Mouse (Mus musculus) forebrain, embryonic 16.5 days (tissue): ENCODE results near the gene Pls3. TPM values are rescaled to one million over a fixed set of nuclear protein-coding genes. Genes with fewer than 3 reads are reported as not detected.
"Not testable (repeated sequence)": the region's sequence is repeated elsewhere in the genome, so short reads cannot be mapped to it uniquely, and the experiment has no call there.

Experiments used
- ATAC-seq: fragments of 200-750 bp; cut with Nextera tagmentation; 2 replicates; pipeline ENCODE4 v1.8.0; 2017; ENCODE audit warnings: mild to moderate bottlenecking, moderate library complexity
- H3K27ac ChIP-seq: fragments of 300-500 bp; sonication (generic); 2 replicates; pipeline ENCODE4 v1.5.1; 2014; ENCODE audit warnings: low read length, control low read depth
- H3K27me3 ChIP-seq: fragments of 300-500 bp; sonication (generic); replicated peaks from 2 replicates; pipeline ENCODE4 v1.6.1; 2014; ENCODE audit warnings: low read length; ENCODE audit not compliant: control insufficient read depth, insufficient read depth
- H3K36me3 ChIP-seq: fragments of 300-500 bp; sonication (generic); 2 replicates; pipeline ENCODE4 v1.6.1; 2014; ENCODE audit not compliant: control insufficient read depth, insufficient read depth
- H3K4me1 ChIP-seq: fragments of 300-500 bp; sonication (generic); replicated peaks from 2 replicates; pipeline ENCODE4 v1.6.1; 2014; ENCODE audit warnings: low read length; ENCODE audit not compliant: control insufficient read depth, insufficient read depth
- H3K4me2 ChIP-seq: fragments of 300-500 bp; sonication (generic); 2 replicates; pipeline ENCODE4 v1.6.1; 2014; ENCODE audit warnings: mild to moderate bottlenecking, low read length, control low read depth
- H3K4me3 ChIP-seq: fragments of 300-500 bp; sonication (generic); replicated peaks from 2 replicates; pipeline ENCODE4 v1.5.1; 2014; ENCODE audit warnings: mild to moderate bottlenecking, low read length, control low read depth
- H3K9ac ChIP-seq: fragments of 300-500 bp; sonication (generic); replicated peaks from 2 replicates; pipeline ENCODE4 v1.6.1; 2014; ENCODE audit warnings: low read depth, low read length, control low read depth
- H3K9me3 ChIP-seq: fragments of 300-500 bp; sonication (generic); 2 replicates; pipeline ENCODE4 v1.6.1; 2016; ENCODE audit warnings: low read length; ENCODE audit not compliant: control insufficient read depth
- WGBS: fragments of 180-500 bp; shearing (Covaris S2); extraction: QIAGEN DNeasy Blood & Tissue Kit; methylation state at CpG from one replicate; pipeline ENCODE4 v1.1.7; 2014; 5-methylcytosine and 5-hydroxymethylcytosine counted together
- polyA plus RNA-seq: library from polyadenylated mRNA; unstranded; fragments of >200 nt; fragmentation: Nextera tagmentation; extraction: Ambion mirVana; gene quantifications from 2 replicates; pipeline ENCODE4 v1.2.1, GENCODE M21; 2015

Pls3 gene
- polyA plus RNA-seq, 1 experiment from 2014 or later: 38.1 TPM

GRCm38 (mm10) chrX:75814958-75815357, 60.0 kb downstream of the Pls3 start:
- WGBS: 85% methylated on average over 2 of the region's 2 CpGs
- Histone ChIP-seq H3K27me3 (no peaks in the 10 kb centered on the region), H3K9ac (no peak overlapping the region), H3K27ac (no peak overlapping the region), H3K4me1 (no peaks in the 10 kb centered on the region), H3K9me3 (no peaks in the 10 kb centered on the region), H3K36me3 (no peaks in the 10 kb centered on the region), H3K4me2 (no peak overlapping the region), H3K4me3 (no peak overlapping the region)
- no peak for ATAC-seq

GRCm38 (mm10) chrX:75814123-75814522, 60.9 kb downstream of the Pls3 start:
- H3K27me3 ChIP-seq: no peaks in the 10 kb centered on the region
- H3K4me2 ChIP-seq: no peak overlapping the region
- WGBS: 73% methylated on average over 4 of the region's 4 CpGs
- H3K9ac ChIP-seq: no peak overlapping the region
- no peaks in the 10 kb centered on the region for H3K36me3 ChIP-seq
- H3K4me3 ChIP-seq: no peak overlapping the region
- no peak overlapping the region for H3K27ac ChIP-seq
- no peaks in the 10 kb centered on the region for H3K9me3 ChIP-seq
- H3K4me1 ChIP-seq: no peaks in the 10 kb centered on the region
- peak; percentile 54; the same call in 1 of the 2 replicates for ATAC-seq

GRCm38 (mm10) chrX:75796583-75796982, 78.4 kb downstream of the Pls3 start:
- Histone ChIP-seq H3K9me3 (no peaks in the 10 kb centered on the region), H3K36me3 (no peaks in the 10 kb centered on the region), H3K27me3 (no peaks in the 10 kb centered on the region), H3K9ac (no peak overlapping the region), H3K4me3 (no peak overlapping the region), H3K4me1 (no peaks in the 10 kb centered on the region), H3K4me2 (no peak overlapping the region), H3K27ac (no peak overlapping the region)
- ATAC-seq: no peak
- 30% methylated on average over 4 of the region's 4 CpGs for WGBS

GRCm38 (mm10) chrX:75779796-75780195, 95.2 kb downstream of the Pls3 start:
- no peak for ATAC-seq

GRCm38 (mm10) chrX:75777461-75777860, 97.5 kb downstream of the Pls3 start:
- Histone ChIP-seq H3K27me3 (no peaks in the 10 kb centered on the region), H3K9ac (no peak overlapping the region), H3K4me2 (no peak overlapping the region), H3K4me1 (no peaks in the 10 kb centered on the region), H3K9me3 (no peaks in the 10 kb centered on the region), H3K27ac (no peak overlapping the region), H3K4me3 (no peak overlapping the region), H3K36me3 (no peaks in the 10 kb centered on the region)
- WGBS: 80% methylated on average over 2 of the region's 2 CpGs
- ATAC-seq: no peak

More at GRCm38 (mm10) chrX:75779796-75780195, 95.2 kb downstream of the Pls3 start:
- Histone ChIP-seq H3K27ac (no peak overlapping the region), H3K4me2 (no peak overlapping the region), H3K4me3 (no peak overlapping the region), H3K27me3 (no peaks in the 10 kb centered on the region), H3K9ac (no peak overlapping the region), H3K36me3 (no peaks in the 10 kb centered on the region), H3K9me3 (no peaks in the 10 kb centered on the region), H3K4me1 (no peaks in the 10 kb centered on the region)
- 92% methylated on average over 4 of the region's 4 CpGs for WGBS

- Histone ChIP-seq H3K36me3 (no peaks in the 10 kb centered on the region), H3K4me2 (peak overlapping the region; percentile 67), H3K4me3 (peak overlapping the region; percentile 55), H3K9me3 (no peaks in the 10 kb centered on the region), H3K9ac (peak overlapping the region; percentile 71), H3K4me1 (peaks cover 9% of the 10 kb centered on the region; the same call in 1 of the 2 replicates), H3K27ac (peak overlapping the region; percentile 90), H3K27me3 (no peaks in the 10 kb centered on the region)
- WGBS: 37% methylated on average over 7 of the region's 7 CpGs
- peak; percentile 51 for ATAC-seq
These were observed 110.1 kb downstream of the Pls3 start for GRCm38 (mm10) chrX:75764794-75765328.

- peak overlapping the region; percentile 55 for H3K4me3 ChIP-seq
- H3K4me1 ChIP-seq: peaks cover 9% of the 10 kb centered on the region; the same call in 1 of the 2 replicates
- peak overlapping the region; percentile 71 for H3K9ac ChIP-seq
- peak overlapping the region; percentile 90 for H3K27ac ChIP-seq
- 13% methylated on average over 19 of the region's 19 CpGs for WGBS
- peak overlapping the region; percentile 67 for H3K4me2 ChIP-seq
- ATAC-seq: peak; percentile 99
- no peaks in the 10 kb centered on the region for H3K9me3 ChIP-seq
- no peaks in the 10 kb centered on the region for H3K27me3 ChIP-seq
- no peaks in the 10 kb centered on the region for H3K36me3 ChIP-seq
These were observed 110.7 kb downstream of the Pls3 start for GRCm38 (mm10) chrX:75764135-75764793.

- H3K4me3 ChIP-seq, H3K9me3 ChIP-seq, H3K9ac ChIP-seq, H3K4me1 ChIP-seq, H3K27me3 ChIP-seq, H3K27ac ChIP-seq, H3K36me3 ChIP-seq, H3K4me2 ChIP-seq, ATAC-seq: not testable (repeated sequence)
- 95% methylated on average over 2 of the region's 2 CpGs for WGBS
These were observed 115.5 kb downstream of the Pls3 start for GRCm38 (mm10) chrX:75759461-75759860.

GRCm38 (mm10) chrX:75759036-75759435, 115.9 kb downstream of the Pls3 start:
- 81% methylated on average over 12 of the region's 12 CpGs for WGBS
- not testable (repeated sequence) for H3K4me3 ChIP-seq, H3K4me1 ChIP-seq, H3K27me3 ChIP-seq, H3K4me2 ChIP-seq, ATAC-seq, H3K27ac ChIP-seq, H3K36me3 ChIP-seq, H3K9me3 ChIP-seq, H3K9ac ChIP-seq
